Mouse (Mus musculus): ENCODE measurements around the gene Slc28a1.

- TF ChIP-seq EP300 (IDR thresholded peaks at IDR 0.05) (no peak), CTCF (IDR thresholded peaks at IDR 0.05) (no peak)
Observed at GRCm38 (mm10) chr7:81215950-81216349, 101.4 kb downstream of the Slc28a1 start.
